Mouse (Mus musculus) heart, postnatal 0 days (tissue): Measurements from ENCODE around the gene Ikbke.

Experiments
- CTCF ChIP-seq: IDR thresholded peaks from 2 replicates; pipeline ENCODE4 v1.5.1; 2016; ENCODE audit warnings: antibody characterized with exemption, control low read depth, low read depth
- EP300 ChIP-seq: IDR thresholded peaks from 2 replicates; pipeline ENCODE4 v1.6.1; 2016; ENCODE audit warnings: antibody characterized with exemption, low read depth

- TF ChIP-seq CTCF (no peak), EP300 (no peak)
These were observed 54.4 kb downstream of the Ikbke start for GRCm38 (mm10) chr1:131224848-131225471.
